Mouse (Mus musculus): ENCODE data around the gene Arhgap35.
"Not testable (repeated sequence)": the region's sequence is repeated elsewhere in the genome, so short reads cannot be mapped to it uniquely, and the experiment has no call there.

The Arhgap35 gene
- long read RNA-seq, experiment 1, partial matches to known transcripts, result 1 of 12 reads
- long read RNA-seq, experiment 1, other reads (novel, unspliced or antisense), result 11 of 12 reads
- long read RNA-seq, experiment 2, partial matches to known transcripts, result 2 of 14 reads
- long read RNA-seq, experiment 2, other reads (novel, unspliced or antisense), result 12 of 14 reads

DNA sequence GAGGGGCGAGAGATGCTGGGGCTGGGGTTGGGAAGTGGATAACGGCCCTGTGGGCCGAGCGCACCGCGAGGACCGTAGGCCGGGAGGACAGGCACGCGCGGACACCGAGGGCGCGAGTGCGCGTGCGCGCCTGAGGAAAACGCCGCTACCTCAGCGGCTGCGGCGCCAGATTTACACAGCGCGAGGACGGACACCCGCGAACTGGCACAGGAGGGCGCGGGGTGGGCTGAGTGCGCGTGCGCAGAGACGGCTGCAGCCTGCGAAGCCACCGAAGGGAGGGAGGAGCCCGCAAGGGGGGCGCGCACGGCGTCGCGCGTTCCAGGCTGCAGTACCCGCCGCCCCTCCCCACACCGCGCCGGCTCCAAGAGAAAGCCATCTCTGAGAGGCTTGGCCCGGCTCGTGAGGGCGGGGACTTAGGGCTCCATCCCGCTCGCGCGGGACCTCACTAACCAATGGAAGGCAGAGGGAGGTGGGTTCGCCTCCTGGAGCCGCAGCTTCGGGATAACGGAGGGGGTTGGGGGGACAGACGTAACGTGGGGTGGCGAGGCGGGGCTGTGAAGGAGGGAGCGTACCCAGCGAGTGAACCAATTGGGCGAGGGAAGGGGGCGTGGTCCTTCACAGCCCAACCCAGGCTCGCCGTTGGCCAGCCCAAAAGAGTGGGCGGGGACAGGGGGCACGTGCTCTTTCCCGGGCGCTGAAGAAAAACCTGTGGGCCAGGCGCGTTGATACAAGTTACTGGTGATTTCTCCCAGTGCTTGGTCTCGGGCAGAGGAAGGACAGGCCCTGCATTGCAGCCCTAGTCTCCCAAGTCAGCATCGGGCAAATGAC, at the start of gene Arhgap35:
TSS of gene Arhgap35 (minus strand) at position 106 of the 828 bp plus-strand sequence.
- intact Hi-C loops (cut with DNase I), result loop anchor here (5.0 to 10.0 kb wide), 2 partner anchors 123 to 220 kb away; no protein-coding TSS in a partner anchor

DNA sequence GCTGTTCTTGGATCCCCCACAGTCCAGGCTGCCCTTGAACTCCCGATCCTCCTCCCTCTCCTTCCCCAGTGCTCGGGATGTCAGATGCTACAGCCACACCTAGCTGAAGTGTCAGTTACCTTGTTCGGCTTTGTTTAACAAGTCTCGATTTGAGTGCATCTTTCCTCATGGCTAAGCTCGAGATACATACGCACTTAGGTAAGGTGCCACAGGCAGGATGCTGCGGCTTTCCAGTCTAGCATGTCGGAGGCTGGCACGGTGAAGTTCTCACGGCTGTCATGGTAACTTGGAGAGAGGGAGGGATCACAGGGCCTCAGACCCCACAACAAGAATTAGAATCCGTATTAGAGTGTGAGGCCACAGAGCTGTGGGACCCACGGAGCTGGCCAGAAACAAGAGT, 29.5 kb upstream of the Arhgap35 start:
- intact Hi-C loops (cut with DNase I), result no loop called here

DNA sequence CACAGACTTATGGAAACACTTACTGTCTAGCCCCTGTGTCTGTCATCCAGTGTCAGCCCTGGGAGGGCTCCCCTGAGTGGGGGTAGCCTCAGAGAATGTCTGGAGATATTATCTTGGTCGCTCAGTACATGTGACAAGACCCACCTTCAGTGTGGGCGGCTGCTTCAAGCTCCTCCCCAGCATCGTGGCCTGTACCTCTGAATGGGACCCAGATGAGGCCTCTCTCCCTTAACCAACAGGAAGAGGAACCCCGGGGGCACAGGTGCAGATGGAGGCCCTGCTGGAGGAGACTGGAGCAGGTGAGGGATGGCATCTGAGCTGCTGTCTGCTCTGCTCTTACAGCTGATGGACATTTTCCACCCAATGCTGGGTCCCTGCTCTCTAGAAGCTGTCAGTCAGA, 28.3 kb upstream of the Arhgap35 start:
- intact Hi-C loops (cut with DNase I), result not testable (repeated sequence)

DNA sequence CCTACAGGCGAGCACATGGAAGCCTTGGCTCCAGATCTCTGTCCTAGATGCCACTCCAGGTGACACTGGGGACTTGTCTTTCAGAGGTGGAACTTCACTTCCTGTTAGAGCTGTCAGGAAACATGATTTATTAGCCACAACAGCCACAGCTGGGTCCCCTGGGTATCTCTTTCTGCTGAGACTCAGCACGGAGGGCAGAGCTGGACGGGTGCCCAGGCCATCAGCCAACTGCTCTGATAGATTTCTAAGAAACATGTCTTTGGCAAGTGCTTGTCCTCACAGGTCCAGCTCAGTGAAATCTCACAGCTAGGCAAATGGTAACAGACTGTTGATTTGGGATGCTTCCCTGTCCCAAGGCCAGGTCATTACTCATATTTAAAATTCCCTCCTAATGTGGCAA, 24.2 kb upstream of the Arhgap35 start:
- intact Hi-C loops (cut with DNase I), result no loop called here

DNA sequence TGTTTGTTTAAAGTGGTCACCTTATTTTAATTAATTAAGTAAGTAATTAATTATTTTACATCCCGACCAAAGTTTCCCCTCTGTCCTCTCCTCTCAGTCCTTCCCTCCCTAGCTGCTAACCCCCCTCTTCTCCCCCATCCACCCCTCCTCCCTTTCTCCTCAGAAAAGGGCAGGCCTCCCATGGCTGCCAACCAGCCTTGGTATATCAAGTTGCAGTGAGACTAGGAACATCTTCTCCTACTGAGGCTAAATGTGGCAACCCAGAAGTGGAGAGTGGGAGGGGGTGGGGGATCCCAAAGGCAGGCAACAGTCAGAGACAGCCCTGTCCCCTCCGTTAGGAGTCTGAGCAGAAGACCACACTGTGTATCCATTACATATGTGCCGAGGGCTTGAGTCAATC, 20.3 kb upstream of the Arhgap35 start:
- intact Hi-C loops (cut with DNase I), result no loop called here

DNA sequence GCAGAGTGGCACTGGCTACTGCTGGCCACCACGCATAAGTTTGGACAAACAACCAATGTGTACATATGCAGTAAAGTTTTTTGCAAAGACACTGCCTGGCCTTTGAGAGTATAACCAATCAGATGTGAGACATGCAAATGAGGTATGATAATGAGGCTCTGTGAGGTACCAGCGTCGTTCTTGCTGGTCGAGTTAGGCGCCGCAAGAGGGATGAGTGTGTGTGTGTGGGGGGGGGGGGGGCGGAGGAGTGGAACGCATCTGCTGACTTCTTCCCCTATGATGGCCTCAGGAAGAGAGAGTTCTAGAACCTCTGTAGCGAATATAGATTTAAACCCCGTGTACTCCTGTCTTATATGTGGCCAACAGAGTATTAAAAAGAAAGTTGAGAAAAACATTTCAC, 19.1 kb upstream of the Arhgap35 start:
- intact Hi-C loops (cut with DNase I), result not testable (repeated sequence)

DNA sequence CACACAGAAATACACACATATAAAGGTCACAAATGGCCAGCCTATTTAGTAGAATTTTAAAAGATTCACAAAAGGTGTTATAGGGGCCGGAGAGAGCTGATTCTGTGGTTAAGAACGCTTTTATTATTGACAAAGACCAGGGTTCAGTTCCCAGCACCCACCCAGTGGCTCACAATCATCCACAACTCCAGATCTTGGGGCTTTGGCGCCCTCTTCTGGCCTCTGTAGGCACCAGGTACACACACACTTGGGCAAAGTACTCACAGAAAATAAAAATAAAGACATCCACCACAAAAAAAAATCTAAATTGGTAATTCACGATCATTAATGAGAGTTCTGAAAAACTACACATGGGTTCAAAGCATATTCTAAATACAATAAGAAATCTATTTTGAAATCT, 17.1 kb upstream of the Arhgap35 start:
- intact Hi-C loops (cut with DNase I), result no loop called here

DNA sequence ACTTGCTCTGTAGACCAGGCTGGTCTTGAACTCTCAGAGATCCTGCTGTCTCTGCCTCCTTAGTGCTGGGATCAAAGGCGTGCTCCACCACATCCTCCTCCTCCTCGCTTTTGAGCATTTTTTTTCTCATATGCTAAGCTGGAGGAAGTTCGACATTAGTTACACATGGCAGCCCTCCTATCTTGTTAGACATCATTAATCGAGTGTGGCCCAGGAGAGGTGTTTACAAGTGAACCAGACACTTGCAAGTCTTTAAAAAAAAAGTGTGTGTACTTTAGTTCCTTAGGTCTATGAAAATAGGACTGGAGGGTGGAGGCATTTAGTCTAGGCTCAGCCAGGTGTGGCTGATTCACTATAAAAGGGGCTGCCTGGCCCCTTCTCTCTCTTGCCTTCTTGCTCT, 16.2 kb upstream of the Arhgap35 start:
- intact Hi-C loops (cut with DNase I), result no loop called here

DNA sequence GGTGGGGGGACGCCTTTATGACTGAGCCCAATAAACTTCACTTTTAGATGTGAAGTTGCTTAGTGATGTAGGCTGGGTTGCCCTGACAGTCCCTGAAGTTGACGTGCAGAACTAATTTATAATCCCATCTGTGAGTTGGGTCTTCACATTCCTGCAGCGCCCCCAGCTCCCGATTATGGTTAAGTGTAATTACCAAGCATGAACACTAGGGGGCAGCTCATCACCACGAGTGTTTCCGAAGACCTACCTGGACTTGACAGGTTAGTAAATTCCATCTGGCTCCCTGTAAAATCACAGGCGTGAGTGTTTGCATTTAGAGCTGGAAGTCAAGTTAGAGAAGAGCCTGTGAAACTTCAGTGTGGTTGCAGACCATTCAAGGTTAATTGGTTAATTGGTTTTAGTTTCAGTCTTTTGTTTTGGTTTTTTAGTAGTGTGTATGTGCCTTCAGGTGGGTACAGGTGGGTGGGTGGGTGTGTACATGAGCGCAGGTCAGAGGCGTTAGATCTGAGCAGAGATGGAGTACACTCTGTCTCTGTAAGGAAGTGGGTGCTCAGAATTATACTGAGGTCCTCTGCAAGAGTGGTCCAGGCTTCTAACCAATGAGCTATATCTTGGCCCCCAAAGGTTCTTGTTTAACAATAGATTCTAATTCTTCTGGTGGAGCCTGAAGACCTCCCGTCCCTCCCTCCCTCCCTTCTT, 15.0 kb upstream of the Arhgap35 start:
- intact Hi-C loops (cut with DNase I), result loop anchor here (1.0 to 5.0 kb wide), 2 partner anchors 68 to 99 kb away; no protein-coding TSS in a partner anchor

DNA sequence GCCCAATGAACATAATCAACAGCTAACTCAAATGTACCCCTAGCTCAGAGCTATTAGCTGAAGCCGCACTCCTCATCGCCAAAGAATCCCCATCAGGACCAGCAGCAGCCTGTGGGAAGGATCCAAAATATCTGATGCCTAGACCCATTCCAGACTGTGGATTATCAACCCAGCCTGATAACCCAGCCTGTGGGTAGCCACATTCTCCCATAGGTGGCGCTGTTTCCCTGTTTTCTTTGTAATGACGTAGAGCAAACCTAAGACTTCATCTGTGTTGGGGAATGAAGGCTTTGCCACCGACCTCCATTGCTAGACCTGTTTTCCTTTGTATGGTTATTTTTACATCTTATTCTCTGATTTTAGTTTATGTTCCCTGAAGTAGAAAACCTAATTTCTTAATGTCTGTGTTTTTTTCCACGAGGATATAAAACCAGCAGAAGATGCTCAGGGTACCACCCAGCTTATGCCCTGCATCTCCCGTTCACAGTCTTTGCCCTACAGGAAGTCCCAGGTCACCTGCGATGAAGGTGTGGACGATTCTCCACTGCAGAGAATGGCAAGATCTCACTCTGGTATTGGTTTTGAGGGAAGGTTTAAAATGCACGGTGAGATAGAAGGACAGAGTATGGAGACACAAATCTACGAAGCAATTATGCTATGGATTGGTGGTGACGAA, 13.4 kb upstream of the Arhgap35 start:
- intact Hi-C loops (cut with DNase I), result loop anchor here (5.0 kb wide), 1 partner anchor 69 kb away; no protein-coding TSS in a partner anchor

DNA sequence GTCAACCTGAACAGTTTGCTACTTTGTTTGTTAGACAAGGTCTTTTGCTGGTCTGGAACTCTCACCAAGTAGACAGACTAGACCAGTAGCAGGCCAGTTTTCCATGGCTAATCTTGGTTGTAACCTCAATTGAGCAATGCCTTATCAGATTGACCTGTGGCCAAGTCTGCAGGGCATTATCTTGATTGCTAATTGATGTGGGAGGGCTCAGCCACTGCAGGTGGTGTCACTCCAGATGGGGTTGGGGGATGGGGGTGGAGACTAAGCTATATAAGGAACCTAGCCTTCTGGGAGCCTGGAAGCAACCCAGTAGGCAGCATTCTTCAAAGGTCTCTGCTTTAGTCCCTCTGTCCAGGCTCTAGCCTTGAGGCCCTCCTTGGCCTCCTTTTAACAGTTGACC, 8.9 kb upstream of the Arhgap35 start:
- intact Hi-C loops (cut with DNase I), result no loop called here

DNA sequence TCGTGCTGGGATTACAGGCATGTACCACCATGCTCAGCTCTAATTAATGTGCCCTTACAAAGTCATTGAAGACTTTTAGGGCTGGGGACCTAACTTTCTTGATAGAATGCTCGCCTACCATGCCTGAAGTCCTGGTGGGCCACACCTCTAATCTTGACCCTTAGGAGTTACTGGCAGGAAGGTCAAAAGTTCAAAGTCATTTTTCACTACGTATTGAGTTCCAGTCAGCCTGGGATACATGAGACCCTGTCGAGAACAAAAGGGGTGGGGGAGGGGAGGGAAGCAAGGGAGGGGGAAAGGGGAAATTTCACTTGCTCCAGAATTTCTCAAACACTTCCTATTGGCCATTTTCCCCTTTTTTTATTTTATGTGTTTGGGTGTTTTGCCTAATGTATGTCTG, 8.3 kb upstream of the Arhgap35 start:
- intact Hi-C loops (cut with DNase I), result no loop called here

DNA sequence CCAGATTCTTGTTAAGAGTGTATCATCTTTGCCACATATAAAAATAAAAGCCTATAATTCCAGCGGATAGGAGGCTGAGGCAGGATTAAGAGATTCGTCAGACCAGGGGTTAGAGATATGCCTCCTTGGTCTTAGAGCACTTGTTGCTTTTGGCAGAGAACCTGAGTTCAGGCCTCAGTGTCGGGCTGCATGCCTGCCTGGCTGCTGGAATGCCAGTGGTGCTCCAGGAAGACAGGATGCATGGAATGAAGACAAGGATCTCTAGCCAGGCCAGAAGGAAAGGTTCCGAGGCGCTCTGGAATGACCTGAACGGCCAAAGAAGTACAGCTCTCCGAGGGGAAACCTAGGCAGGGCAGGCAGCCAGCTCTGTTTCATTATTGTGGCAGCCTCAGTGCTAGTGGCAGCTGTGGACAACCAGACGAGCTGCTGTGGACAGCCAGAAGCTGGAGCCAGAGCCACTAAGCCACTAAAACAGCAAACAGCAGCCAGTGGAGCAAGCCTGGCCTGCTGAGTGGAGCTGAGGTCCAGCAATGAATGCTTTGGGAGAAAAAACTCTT, 6.4 kb upstream of the Arhgap35 start:
- intact Hi-C loops (cut with DNase I), result no loop called here

DNA sequence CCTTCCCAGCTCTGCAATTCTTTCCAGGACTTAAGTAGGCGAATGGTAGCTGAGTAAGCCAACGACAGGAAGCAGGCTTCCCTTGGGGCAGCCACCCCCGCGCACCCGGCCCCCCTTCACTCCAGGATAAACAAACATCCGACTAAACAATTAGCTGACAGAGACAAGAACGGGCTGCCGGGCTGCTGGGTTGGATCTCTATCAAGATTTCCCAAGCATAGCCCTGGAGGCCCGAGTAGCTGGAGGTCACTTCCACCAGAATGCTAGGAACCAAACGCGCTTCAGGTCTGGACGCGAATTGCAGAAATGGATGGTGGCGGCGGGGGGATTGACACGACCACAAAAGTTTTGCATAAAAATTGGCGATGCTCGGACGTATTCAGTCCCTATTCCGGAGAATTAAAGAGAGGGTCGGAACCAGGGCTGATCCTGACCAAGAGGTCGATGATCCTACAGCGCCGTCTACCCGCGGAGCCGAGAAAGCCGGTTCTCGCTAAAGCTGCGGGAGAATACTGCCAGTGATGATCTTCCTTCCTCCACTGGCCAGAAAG, 3.9 kb upstream of the Arhgap35 start:
- intact Hi-C loops (cut with DNase I), result loop anchor here (5.0 to 10.0 kb wide), 2 partner anchors 126 to 224 kb away; no protein-coding TSS in a partner anchor

DNA sequence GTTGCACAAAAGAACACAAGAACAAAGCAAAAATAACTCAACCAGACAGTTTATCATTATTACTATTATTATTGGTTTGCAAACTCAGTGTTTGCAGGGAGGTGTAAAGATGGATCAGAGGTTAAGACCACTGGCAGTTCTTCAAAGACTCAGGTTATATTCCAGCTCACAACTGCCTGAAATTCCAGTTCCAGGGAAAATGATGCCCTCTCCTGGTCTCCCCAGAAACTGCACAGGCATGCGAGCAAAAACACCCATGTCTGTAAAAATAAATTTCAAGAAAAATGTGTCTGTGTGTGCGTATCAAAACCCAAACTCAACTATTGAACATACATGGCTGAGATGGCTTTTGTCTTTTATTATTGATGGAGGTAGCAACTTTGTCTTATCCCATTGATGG, 2.3 kb upstream of the Arhgap35 start:
- intact Hi-C loops (cut with DNase I), result loop anchor here (2.0 to 10.0 kb wide), 3 partner anchors 108 to 222 kb away; no protein-coding TSS in a partner anchor

DNA sequence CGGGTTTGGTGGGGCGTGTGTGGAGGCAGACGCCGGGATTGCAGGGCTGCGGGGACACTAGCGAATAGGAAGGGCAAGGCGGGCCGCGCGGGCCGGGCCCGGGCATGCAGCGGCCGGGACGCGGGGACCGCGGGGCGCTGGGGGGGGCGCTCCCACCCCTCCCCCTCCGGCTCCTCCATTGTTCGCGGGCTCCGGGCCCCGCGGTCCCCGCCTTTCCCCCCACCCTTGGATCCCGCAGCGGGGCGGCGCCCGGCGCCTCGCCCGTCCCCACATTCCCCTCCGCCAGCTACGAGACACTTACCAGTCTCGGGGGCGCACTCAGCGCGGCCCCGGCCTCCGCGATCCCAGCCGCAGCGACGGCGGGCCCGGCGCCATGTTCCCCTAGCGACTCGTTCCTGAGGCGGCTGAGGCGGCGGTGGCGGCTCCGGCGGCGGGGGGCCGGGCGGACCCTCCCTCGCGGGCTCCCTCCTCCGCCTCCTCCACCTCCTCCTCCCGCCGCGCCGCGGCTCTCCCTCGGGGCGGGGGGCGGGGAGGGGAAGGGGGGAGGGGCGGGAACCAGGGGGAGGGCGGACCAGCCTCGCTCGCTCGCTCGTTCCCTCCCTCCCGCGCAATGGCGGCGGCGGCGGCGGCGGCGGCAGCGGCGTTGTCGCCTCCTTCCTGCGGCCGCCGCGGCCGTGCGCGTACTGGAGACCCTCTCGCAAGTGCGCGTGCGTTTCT, 464 bp downstream of the Arhgap35 start:
- intact Hi-C loops (cut with DNase I), result loop anchor here (10.0 kb wide), 1 partner anchor 220 kb away; no protein-coding TSS in a partner anchor

DNA sequence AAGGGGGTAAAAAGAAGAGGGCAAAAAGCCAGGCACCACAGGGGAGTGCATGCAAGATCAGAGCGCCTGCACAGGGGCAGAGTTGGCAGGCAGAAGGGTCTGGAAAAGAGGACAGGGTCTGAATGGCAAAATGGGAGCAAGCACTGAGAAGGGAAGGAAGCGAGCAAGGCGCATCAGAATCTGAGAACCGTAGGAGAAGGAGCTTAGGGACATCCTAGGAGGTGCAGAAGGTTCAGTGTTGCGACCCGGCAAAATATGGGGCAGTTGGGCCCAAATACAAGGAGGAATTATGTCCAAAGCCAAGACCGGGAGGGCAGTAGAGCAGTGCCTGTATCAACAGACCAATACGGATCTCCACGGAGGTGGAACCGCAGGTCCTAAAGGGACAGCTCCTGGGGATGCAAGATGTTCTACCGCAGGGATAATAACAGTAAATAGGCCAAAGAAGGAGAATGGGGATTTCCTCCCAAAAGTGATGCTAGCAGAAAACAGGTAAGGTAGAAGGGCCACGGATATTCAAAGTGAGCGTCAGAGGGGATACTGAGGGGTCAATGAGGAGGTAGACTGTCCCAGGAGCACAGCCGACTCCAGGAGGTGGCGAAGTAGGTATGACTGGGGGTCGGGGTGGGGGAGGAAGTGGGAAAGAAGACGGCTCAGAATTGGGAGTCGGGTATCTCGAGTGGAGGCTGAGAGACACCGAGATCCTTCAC, 1.2 kb downstream of the Arhgap35 start:
- intact Hi-C loops (cut with DNase I), result loop anchor here (10.0 kb wide), 1 partner anchor 219 kb away; no protein-coding TSS in a partner anchor

DNA sequence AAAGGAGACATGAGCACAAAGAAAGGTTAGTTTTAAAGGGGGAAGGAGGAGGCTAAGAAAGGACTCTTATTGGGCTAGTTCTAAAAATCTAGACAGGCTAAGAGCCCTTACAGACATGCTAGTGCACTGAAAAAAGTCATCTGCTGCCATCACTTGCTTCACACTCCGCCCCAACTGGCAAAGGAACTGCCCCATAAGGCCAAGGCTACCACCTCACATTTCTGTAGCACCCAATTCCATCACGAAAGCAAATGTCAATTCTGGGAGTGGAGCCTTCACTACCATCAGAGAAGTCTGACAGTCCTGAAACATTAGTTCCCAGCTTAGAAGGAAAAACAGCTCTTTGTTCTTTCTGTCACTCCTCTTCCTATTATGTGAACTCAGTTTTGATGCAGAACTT, 4.4 kb downstream of the Arhgap35 start:
- intact Hi-C loops (cut with DNase I), result loop anchor here (10.0 kb wide), 1 partner anchor 216 kb away; no protein-coding TSS in a partner anchor

DNA sequence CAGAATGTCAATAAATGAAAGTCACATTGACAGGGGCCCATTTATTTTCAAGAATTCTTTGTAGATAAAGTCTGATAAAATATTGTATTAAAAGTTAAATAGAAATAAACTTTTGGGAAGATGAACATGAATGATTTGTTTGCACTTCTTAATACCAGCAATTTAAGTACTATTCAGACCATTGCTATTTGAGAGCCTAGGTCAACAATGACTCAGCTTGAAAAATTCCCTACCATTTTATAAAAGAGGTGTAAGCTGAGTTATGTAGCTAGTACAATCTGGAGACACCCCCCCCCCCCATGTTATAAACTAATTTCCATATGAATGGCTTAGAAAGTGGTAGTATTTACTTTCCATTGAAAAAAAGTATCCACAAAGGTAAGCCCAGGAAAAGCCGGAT, 5.8 kb downstream of the Arhgap35 start:
- intact Hi-C loops (cut with DNase I), result no loop called here
